Mouse (Mus musculus): ENCODE data around the gene Gm11983.
"Not testable (repeated sequence)": the region's sequence is repeated elsewhere in the genome, so short reads cannot be mapped to it uniquely, and the experiment has no call there.

Gm11983 gene

GRCm38 (mm10) chr11:6837554-6837953 lies at the start of gene Gm11983:
TSS of gene Gm11983 (minus strand) at chr11:6837654.
- no peak for DNase-seq (ENCODE audit: low spot score in 2 of 2)

GRCm38 (mm10) chr11:6883045-6883444 lies 45.6 kb upstream of the Gm11983 start:
- DNase-seq (ENCODE audit: low spot score in 2 of 2): not testable (repeated sequence)

GRCm38 (mm10) chr11:6881614-6882013 lies 44.2 kb upstream of the Gm11983 start:
- no peak for DNase-seq (ENCODE audit: low spot score in 2 of 2)

- no peak for DNase-seq (ENCODE audit: low spot score in 2 of 2)
Measured at GRCm38 (mm10) chr11:6877740-6878139, 40.3 kb upstream of the Gm11983 start.

GRCm38 (mm10) chr11:6870947-6871346 lies 33.5 kb upstream of the Gm11983 start:
- no peak for DNase-seq (ENCODE audit: low spot score in 2 of 2)

GRCm38 (mm10) chr11:6865536-6865935 lies 28.1 kb upstream of the Gm11983 start:
- no peak for DNase-seq (ENCODE audit: low spot score in 2 of 2)

GRCm38 (mm10) chr11:6862185-6862584 lies 24.7 kb upstream of the Gm11983 start:
- DNase-seq (ENCODE audit: low spot score in 2 of 2): no peak

- DNase-seq (ENCODE audit: low spot score in 2 of 2): no peak
Measured at GRCm38 (mm10) chr11:6859898-6860858, 22.7 kb upstream of the Gm11983 start.

- no peak for DNase-seq (ENCODE audit: low spot score in 2 of 2)
Measured at GRCm38 (mm10) chr11:6859096-6859495, 21.6 kb upstream of the Gm11983 start.

GRCm38 (mm10) chr11:6855942-6856341 lies 18.5 kb upstream of the Gm11983 start:
- DNase-seq (ENCODE audit: low spot score in 2 of 2): no peak

- not testable (repeated sequence) for DNase-seq (ENCODE audit: low spot score in 2 of 2)
Measured at GRCm38 (mm10) chr11:6853366-6853765, 15.9 kb upstream of the Gm11983 start.

- DNase-seq (ENCODE audit: low spot score in 2 of 2): no peak
Measured at GRCm38 (mm10) chr11:6843831-6844230, 6.4 kb upstream of the Gm11983 start.

- no peak for DNase-seq (ENCODE audit: low spot score in 2 of 2)
Measured at GRCm38 (mm10) chr11:6842160-6842559, 4.7 kb upstream of the Gm11983 start.

GRCm38 (mm10) chr11:6840775-6841174 lies 3.3 kb upstream of the Gm11983 start:
- DNase-seq (ENCODE audit: low spot score in 2 of 2): no peak

- no peak for DNase-seq (ENCODE audit: low spot score in 2 of 2)
Measured at GRCm38 (mm10) chr11:6834636-6835035, 2.8 kb downstream of the Gm11983 start.

GRCm38 (mm10) chr11:6833731-6834130 lies 3.7 kb downstream of the Gm11983 start:
- DNase-seq (ENCODE audit: low spot score in 2 of 2): no peak

GRCm38 (mm10) chr11:6831931-6832330 lies 5.5 kb downstream of the Gm11983 start:
- DNase-seq (ENCODE audit: low spot score in 2 of 2): no peak

GRCm38 (mm10) chr11:6828196-6828595 lies 9.3 kb downstream of the Gm11983 start:
- no peak for DNase-seq (ENCODE audit: low spot score in 2 of 2)

- DNase-seq (ENCODE audit: low spot score in 2 of 2): no peak
Measured at GRCm38 (mm10) chr11:6826157-6826556, 11.3 kb downstream of the Gm11983 start.

GRCm38 (mm10) chr11:6823176-6823575 lies 14.3 kb downstream of the Gm11983 start:
- DNase-seq (ENCODE audit: low spot score in 2 of 2): no peak

GRCm38 (mm10) chr11:6814486-6814885 lies 23.0 kb downstream of the Gm11983 start:
- DNase-seq (ENCODE audit: low spot score in 2 of 2): no peak

- DNase-seq (ENCODE audit: low spot score in 2 of 2): not testable (repeated sequence)
Measured at GRCm38 (mm10) chr11:6802879-6803278, 34.6 kb downstream of the Gm11983 start.

GRCm38 (mm10) chr11:6790690-6791089 lies 46.8 kb downstream of the Gm11983 start:
- no peak for DNase-seq (ENCODE audit: low spot score in 2 of 2)

Measured in spleen, postnatal 36 days (tissue).